Mouse (Mus musculus) brain, embryonic 14.5 days (tissue): Measurements from ENCODE around the gene Adar.

Experiments used
- CTCF ChIP-seq: fragments of 200-500 bp; IDR thresholded peaks from 2 replicates; pipeline ENCODE4 v1.5.1; 2012; ENCODE audit warnings: inconsistent platforms, mild to moderate bottlenecking, moderate library complexity, borderline replicate concordance; ENCODE audit not compliant: insufficient read depth, insufficient read length; ENCODE audit errors: extremely low read depth
- POLR2A ChIP-seq: fragments of 200-500 bp; IDR thresholded peaks from 2 replicates; pipeline ENCODE4 v1.6.1; 2012; ENCODE audit warnings: mild to moderate bottlenecking, inconsistent platforms, borderline replicate concordance; ENCODE audit not compliant: poor library complexity, insufficient read depth, insufficient read length, severe bottlenecking; ENCODE audit errors: extremely low read depth

DNA sequence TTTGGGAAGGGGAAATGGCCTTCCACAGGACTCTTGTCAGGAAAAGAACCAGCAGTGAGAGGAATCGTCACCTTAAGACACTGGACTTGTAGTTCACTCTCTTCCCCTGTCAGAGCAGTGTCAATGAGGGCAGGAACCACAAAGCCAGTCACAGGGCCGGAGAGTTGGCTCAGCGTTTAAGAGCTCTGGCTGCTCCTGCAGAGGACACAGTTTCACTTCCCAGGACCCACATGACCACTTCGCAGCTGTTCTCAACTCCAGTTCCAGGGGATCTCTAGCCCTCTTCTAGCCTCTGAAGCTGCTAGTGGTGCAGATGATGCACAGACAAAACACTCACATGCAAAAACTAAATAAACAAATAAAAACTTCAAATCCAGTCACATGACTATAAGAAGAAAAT lies 81.5 kb downstream of the Adar start:
- TF ChIP-seq POLR2A (no peak), CTCF (no peak)
